Mouse (Mus musculus) liver, postnatal 0 days (tissue): ENCODE results near the gene Drg2. TPM values are rescaled to one million over a fixed set of nuclear protein-coding genes. Genes with fewer than 3 reads are reported as not detected.

Source experiments
- ATAC-seq: fragments of 200-750 bp; cut with Nextera tagmentation; 2 replicates; pipeline ENCODE4 v1.8.0; 2017; ENCODE audit warnings: mild to moderate bottlenecking, moderate library complexity
- DNase-seq: peaks from one replicate; pipeline ENCODE4 v3.0.0-alpha.2; 2016
- H3K27ac ChIP-seq: fragments of 300-500 bp; sonication (generic); 2 replicates; pipeline ENCODE4 v1.5.1; 2014; ENCODE audit warnings: antibody characterized with exemption, moderate library complexity, mild to moderate bottlenecking, low read depth
- H3K27me3 ChIP-seq: fragments of 300-500 bp; sonication (generic); 2 replicates; pipeline ENCODE4 v1.6.1; 2014; ENCODE audit warnings: low read length, control low read depth, mixed read lengths; ENCODE audit not compliant: insufficient read depth
- H3K36me3 ChIP-seq: fragments of 300-500 bp; sonication (generic); replicated peaks from 2 replicates; pipeline ENCODE4 v1.6.1; 2014; ENCODE audit warnings: mild to moderate bottlenecking, control low read depth, low read length, moderate library complexity, mixed read lengths; ENCODE audit not compliant: insufficient read depth
- H3K4me1 ChIP-seq: fragments of 300-500 bp; sonication (generic); 2 replicates; pipeline ENCODE4 v1.6.1; 2014; ENCODE audit warnings: antibody characterized with exemption, mild to moderate bottlenecking, control low read depth; ENCODE audit not compliant: insufficient read depth
- H3K4me2 ChIP-seq: fragments of 300-500 bp; sonication (generic); 2 replicates; pipeline ENCODE4 v1.6.1; 2014; ENCODE audit warnings: low read depth, mild to moderate bottlenecking, low read length, moderate library complexity, mixed read lengths
- H3K4me3 ChIP-seq: fragments of 300-500 bp; sonication (generic); 2 replicates; pipeline ENCODE4 v1.5.1; 2014; ENCODE audit warnings: low read depth, low read length
- H3K9ac ChIP-seq: fragments of 300-500 bp; sonication (generic); replicated peaks from 2 replicates; pipeline ENCODE4 v1.6.1; 2014; ENCODE audit warnings: mild to moderate bottlenecking, moderate library complexity
- H3K9me3 ChIP-seq: fragments of 300-500 bp; sonication (generic); 2 replicates; pipeline ENCODE4 v1.6.1; 2016; ENCODE audit warnings: mild to moderate bottlenecking, control low read depth, low read length, mixed read lengths
- CTCF ChIP-seq: sonication (generic); IDR thresholded peaks from 2 replicates; pipeline ENCODE4 v1.5.1; 2016; ENCODE audit warnings: antibody characterized with exemption, low read depth
- EP300 ChIP-seq: IDR thresholded peaks from 2 replicates; pipeline ENCODE4 v1.6.1; 2016; ENCODE audit warnings: antibody characterized with exemption, low read depth, mild to moderate bottlenecking
- WGBS: fragments of 180-500 bp; shearing (Covaris S2); extraction: QIAGEN DNeasy Blood & Tissue Kit; methylation state at CpG from one replicate; pipeline ENCODE4 v1.1.7; 2014; ENCODE audit not compliant: insufficient replicate concordance; 5-methylcytosine and 5-hydroxymethylcytosine counted together
- polyA plus RNA-seq: library from polyadenylated mRNA; unstranded; fragments of >200 nt; fragmentation: Nextera tagmentation; extraction: Ambion mirVana; gene quantifications from 2 replicates; pipeline ENCODE4 v1.2.1, GENCODE M21; 2015

Gene Drg2
- polyA plus RNA-seq, 1 experiment from 2014 or later: 25.1 TPM

DNA sequence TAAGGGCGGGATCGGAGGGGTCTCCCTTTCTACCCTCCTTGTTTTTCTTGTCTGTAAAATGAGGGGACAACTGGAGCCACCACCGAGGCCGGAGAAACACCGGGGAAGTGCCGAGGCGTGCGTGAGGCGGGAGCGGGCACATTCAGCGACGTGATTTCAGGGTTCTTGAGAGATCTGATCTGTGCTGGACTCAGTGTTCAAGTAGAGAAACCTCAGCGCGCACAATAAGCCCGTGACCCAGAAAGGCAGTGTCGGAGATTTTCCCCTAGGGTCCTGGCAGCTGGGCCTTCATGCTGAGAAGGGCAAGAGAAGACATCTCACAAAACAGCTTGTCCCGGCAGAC lies 325 bp downstream of the Drg2 start:
- Histone ChIP-seq H3K27ac (peak overlapping the region; percentile 62), H3K9ac (peak overlapping the region; percentile 83), H3K36me3 (peaks cover 26% of the 10 kb centered on the region), H3K27me3 (no peaks in the 10 kb centered on the region), H3K4me1 (peaks cover 12% of the 10 kb centered on the region), H3K4me2 (peak overlapping the region; percentile 86), H3K4me3 (peak overlapping the region; percentile 73), H3K9me3 (no peaks in the 10 kb centered on the region)
- 2% methylated on average over 17 of the region's 17 CpGs for WGBS
- TF ChIP-seq EP300: no peak
- no peak for TF ChIP-seq CTCF
- peak; percentile 38 for ATAC-seq
- peak; percentile 31 for DNase-seq

DNA sequence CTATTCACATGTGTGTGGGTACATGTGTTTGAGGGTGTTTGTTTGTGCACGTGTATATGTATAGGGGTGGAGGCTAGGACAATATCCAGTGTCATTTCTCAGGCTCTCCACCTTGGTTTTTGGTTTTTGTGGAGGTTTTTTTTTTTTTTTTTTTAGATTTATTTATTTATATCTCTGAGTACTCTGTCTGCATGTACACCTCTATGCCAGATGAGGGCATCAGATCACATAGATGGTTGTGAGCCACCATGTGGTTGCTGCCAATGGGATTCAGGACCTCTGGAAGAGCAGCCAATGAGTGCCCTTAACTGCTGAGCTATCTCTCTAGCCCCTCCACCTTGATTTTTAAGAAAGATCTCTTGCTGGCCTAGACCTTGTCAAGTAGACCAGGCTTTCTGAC lies 3.6 kb downstream of the Drg2 start:
- 91% methylated on average over 1 of the region's 1 CpGs for WGBS

DNA sequence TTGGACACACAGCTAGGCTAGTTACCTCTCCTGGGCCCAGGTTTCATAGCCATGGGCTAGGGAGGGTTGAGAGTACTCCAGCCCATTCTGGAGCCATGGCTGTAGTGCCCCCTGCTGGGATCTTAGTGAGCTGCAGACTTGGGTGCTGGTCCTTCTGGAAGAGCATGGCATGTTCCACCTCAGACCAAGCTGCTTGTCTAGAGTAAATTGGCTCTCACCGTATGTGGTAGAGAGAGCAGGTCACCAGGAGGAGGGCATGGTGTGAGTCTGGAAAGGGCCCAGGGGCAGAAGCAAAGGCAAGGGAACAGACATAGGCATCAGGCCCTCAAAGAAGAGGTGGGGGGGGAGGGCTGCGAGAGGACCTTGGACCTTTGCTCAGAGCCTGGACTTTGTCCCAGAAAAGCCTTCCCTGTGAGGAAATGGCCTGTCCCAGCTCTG lies 11.6 kb downstream of the Drg2 start:
- TF ChIP-seq CTCF (peak; percentile 72), EP300 (no peak)
- Histone ChIP-seq H3K4me1 (no peaks in the 10 kb centered on the region), H3K27me3 (no peaks in the 10 kb centered on the region), H3K9ac (no peak overlapping the region), H3K27ac (no peak overlapping the region), H3K4me2 (no peak overlapping the region), H3K4me3 (no peak overlapping the region), H3K9me3 (no peaks in the 10 kb centered on the region), H3K36me3 (peaks cover 56% of the 10 kb centered on the region)
- WGBS: 76% methylated on average over 2 of the region's 2 CpGs
- no peak; the same call in 1 of the 2 replicates for ATAC-seq
- peak; percentile 58 for DNase-seq

More for the DNA sequence above, 3.6 kb downstream of the Drg2 start:
- H3K4me3 ChIP-seq: no peak overlapping the region
- no peak for ATAC-seq
- H3K4me2 ChIP-seq: no peak overlapping the region
- TF ChIP-seq CTCF (no peak), EP300 (no peak)
- H3K9me3 ChIP-seq: no peaks in the 10 kb centered on the region
- no peak for DNase-seq
- H3K9ac ChIP-seq: no peak overlapping the region
- no peaks in the 10 kb centered on the region for H3K27me3 ChIP-seq
- H3K4me1 ChIP-seq: peaks cover 12% of the 10 kb centered on the region
- H3K36me3 ChIP-seq: peaks cover 57% of the 10 kb centered on the region
- no peak overlapping the region for H3K27ac ChIP-seq

DNA sequence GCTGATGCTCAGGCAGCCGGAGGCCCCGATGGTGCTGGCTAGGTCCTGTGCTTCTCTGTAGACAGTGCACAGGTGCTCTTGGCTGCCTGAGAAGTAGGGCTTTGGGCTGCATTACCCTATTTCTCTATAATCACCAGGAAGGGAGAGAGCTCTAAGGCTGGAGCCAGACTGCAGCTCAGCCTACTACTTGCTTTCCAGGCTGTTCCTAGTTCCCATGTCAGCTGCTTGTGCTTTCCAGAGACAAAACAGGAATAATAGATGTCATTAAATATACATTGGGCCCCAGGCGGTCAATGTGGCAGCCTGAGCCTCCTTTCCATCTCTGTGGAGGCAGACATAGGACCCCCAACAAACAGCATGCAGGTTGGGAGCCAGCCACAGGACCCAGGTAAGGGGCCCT lies 14.6 kb downstream of the Drg2 start, which contains the start of gene Myo15:
Gene Myo15 (plus strand): TSS at position 301 of the 400 bp plus-strand sequence.
- Histone ChIP-seq H3K36me3 (peaks cover 33% of the 10 kb centered on the region), H3K9me3 (no peaks in the 10 kb centered on the region), H3K27ac (no peak within 1 kb of the TSS), H3K4me3 (no peak within 1 kb of the TSS), H3K27me3 (no peaks in the 10 kb centered on the region), H3K4me2 (no peak within 1 kb of the TSS), H3K4me1 (no peaks in the 10 kb centered on the region), H3K9ac (no peak within 1 kb of the TSS)
- ATAC-seq (no peak), DNase-seq (no peak)
- 82% methylated on average over 3 of the region's 3 CpGs for WGBS
- TF ChIP-seq CTCF (no peak), EP300 (no peak)

DNA sequence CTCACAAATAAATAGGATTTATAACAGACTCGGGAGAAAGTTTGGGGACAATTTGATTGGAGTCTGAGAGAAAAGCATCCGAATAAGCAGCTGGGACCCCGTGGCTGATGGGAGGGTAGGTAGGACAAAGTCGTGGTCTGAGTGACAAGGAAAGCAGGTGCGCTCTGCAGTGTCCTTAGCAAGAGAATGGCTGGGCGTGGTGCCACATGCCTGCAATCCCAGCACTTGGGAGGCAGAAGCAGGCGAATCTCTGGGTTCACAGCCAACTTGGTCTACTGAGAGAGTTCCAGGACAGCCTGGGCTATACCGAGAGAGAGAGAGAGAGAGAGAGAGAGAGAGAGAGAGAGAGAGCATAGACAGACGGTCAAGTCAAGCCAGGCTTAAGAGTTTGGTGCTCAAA lies 16.4 kb downstream of the Drg2 start:
- no peak overlapping the region for H3K27ac ChIP-seq
- H3K4me1 ChIP-seq: no peaks in the 10 kb centered on the region
- H3K27me3 ChIP-seq: no peaks in the 10 kb centered on the region
- no peaks in the 10 kb centered on the region for H3K9me3 ChIP-seq
- DNase-seq (no peak), ATAC-seq (no peak)
- H3K4me3 ChIP-seq: no peak overlapping the region
- H3K36me3 ChIP-seq: peaks cover 25% of the 10 kb centered on the region
- WGBS: 77% methylated on average over 9 of the region's 9 CpGs
- H3K9ac ChIP-seq: no peak overlapping the region
- H3K4me2 ChIP-seq: no peak overlapping the region
- no peak for TF ChIP-seq EP300
- no peak for TF ChIP-seq CTCF

DNA sequence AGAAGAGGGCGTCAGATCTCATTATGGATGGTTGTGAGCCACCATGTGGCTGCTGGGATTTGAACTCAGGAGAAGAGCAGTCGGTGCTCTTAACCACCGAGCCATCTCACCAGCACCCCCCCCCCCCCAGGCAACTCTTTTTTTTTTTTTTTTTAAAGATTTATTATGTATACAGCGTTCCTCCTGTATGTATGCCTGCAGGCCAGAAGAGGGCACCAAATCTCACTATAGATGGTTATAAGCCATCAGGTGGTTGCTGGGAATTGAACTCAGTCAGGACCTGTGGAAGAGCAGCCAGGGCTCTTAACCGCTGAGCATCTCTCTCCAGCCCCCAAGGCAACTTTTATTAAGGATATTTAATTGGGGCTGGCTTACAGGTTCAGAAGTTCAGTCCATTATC lies 20.1 kb downstream of the Drg2 start:
- TF ChIP-seq EP300 (no peak), CTCF (no peak)
- Histone ChIP-seq H3K36me3 (0 out of 2 replicates have a peak, but pooled peaks cover 3% of the 10 kb centered on the region), H3K27ac (no peak overlapping the region), H3K4me2 (no peak overlapping the region), H3K4me1 (no peaks in the 10 kb centered on the region), H3K9ac (no peak overlapping the region), H3K9me3 (no peaks in the 10 kb centered on the region), H3K27me3 (no peaks in the 10 kb centered on the region), H3K4me3 (no peak overlapping the region)
- ATAC-seq (no peak), DNase-seq (no peak)
- 78% methylated on average over 5 of the region's 5 CpGs for WGBS
